Mouse (Mus musculus) thymus, postnatal 0 days (tissue): ENCODE measurements around the gene Apol7a. TPM values are rescaled to one million over a fixed set of nuclear protein-coding genes. Genes with fewer than 3 reads are reported as not detected.
"Not testable (repeated sequence)": the region's sequence is repeated elsewhere in the genome, so short reads cannot be mapped to it uniquely, and the experiment has no call there.

Experiments
- DNase-seq: peaks from one replicate; pipeline ENCODE4 v3.0.0-alpha.2; 2015; ENCODE audit warnings: low spot score
- polyA plus RNA-seq: library from polyadenylated mRNA; unstranded; fragments of >200 nt; fragmentation: Nextera tagmentation; extraction: Ambion mirVana; gene quantifications from 2 replicates; pipeline ENCODE4 v1.2.1, GENCODE M21; 2015

Apol7a gene
- polyA plus RNA-seq: 0.15 TPM in 1 of 2 replicates, not detected in the other

GRCm38 (mm10) chr15:77399027-77399426 lies at the start of gene Apol7a:
Apol7a (minus strand) TSS chr15:77399110.
- DNase-seq: not testable (repeated sequence)

- DNase-seq: not testable (repeated sequence)
Observed at GRCm38 (mm10) chr15:77447392-77447791, 48.5 kb upstream of the Apol7a start, which contains the start of gene Apol7b. Apol7b (minus strand) TSS chr15:77447492.

GRCm38 (mm10) chr15:77445668-77446067 lies 46.8 kb upstream of the Apol7a start:
- not testable (repeated sequence) for DNase-seq

GRCm38 (mm10) chr15:77444746-77445145 lies 45.8 kb upstream of the Apol7a start:
- not testable (repeated sequence) for DNase-seq

- DNase-seq: not testable (repeated sequence)
Observed at GRCm38 (mm10) chr15:77428690-77429448, 30.0 kb upstream of the Apol7a start.

GRCm38 (mm10) chr15:77422925-77423324 lies 24.0 kb upstream of the Apol7a start:
- not testable (repeated sequence) for DNase-seq

- DNase-seq: not testable (repeated sequence)
Observed at GRCm38 (mm10) chr15:77419657-77420056, 20.7 kb upstream of the Apol7a start.

GRCm38 (mm10) chr15:77416655-77417333 lies 17.9 kb upstream of the Apol7a start:
- DNase-seq: not testable (repeated sequence)

- DNase-seq: not testable (repeated sequence)
Observed at GRCm38 (mm10) chr15:77415653-77416052, 16.7 kb upstream of the Apol7a start.

GRCm38 (mm10) chr15:77412695-77413094 lies 13.8 kb upstream of the Apol7a start:
- DNase-seq: not testable (repeated sequence)

GRCm38 (mm10) chr15:77411035-77411434 lies 12.1 kb upstream of the Apol7a start, which contains the start of gene Apol9a:
Apol9a (minus strand) TSS chr15:77411135.
- not testable (repeated sequence) for DNase-seq

GRCm38 (mm10) chr15:77406370-77406769 lies 7.5 kb upstream of the Apol7a start:
- DNase-seq: peak; percentile 21

- DNase-seq: not testable (repeated sequence)
Observed at GRCm38 (mm10) chr15:77397450-77398132, 1.3 kb downstream of the Apol7a start.

- not testable (repeated sequence) for DNase-seq
Observed at GRCm38 (mm10) chr15:77393832-77394231, 5.1 kb downstream of the Apol7a start.

GRCm38 (mm10) chr15:77387462-77387861 lies 11.4 kb downstream of the Apol7a start:
- no peak for DNase-seq

GRCm38 (mm10) chr15:77384340-77385030 lies 14.4 kb downstream of the Apol7a start:
- DNase-seq: no peak

- DNase-seq: no peak
Observed at GRCm38 (mm10) chr15:77382880-77383279, 16.0 kb downstream of the Apol7a start.

GRCm38 (mm10) chr15:77382271-77382850 lies 16.5 kb downstream of the Apol7a start:
- no peak for DNase-seq

GRCm38 (mm10) chr15:77381481-77381880 lies 17.4 kb downstream of the Apol7a start:
- no peak for DNase-seq

GRCm38 (mm10) chr15:77379921-77380320 lies 19.0 kb downstream of the Apol7a start:
- DNase-seq: no peak

GRCm38 (mm10) chr15:77377419-77377818 lies 21.5 kb downstream of the Apol7a start:
- DNase-seq: no peak
